Mouse (Mus musculus): ENCODE measurements around the gene Pla2g2d.

DNA sequence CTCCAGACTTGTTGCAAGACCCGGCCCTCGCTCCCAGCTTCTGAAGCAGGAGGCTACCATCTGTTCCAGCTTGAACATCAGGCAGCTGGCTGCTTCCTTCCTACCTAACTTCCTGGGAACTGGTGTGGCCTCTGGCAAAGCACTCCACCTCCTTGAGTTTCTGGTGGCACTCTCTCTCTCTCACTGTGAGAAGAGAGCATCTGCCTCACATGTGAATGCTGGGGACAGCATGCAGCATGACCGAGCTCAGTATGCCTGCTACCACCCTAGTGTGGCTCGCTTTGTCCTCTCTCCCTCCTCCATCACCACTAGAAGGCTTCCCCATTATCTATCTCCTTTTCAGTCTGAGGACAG is 21.7 kb downstream of the Pla2g2d start:
- TF ChIP-seq POLR2A (IDR thresholded peaks at IDR 0.05; ENCODE audit: low read depth, low read length) (no peak), CTCF (IDR thresholded peaks at IDR 0.05; ENCODE audit: extremely low read depth, insufficient read length, insufficient replicate concordance, low read depth, low read length) (no peak)
